Mouse (Mus musculus): ENCODE results near the gene Exoc4.

Exoc4 gene

DNA sequence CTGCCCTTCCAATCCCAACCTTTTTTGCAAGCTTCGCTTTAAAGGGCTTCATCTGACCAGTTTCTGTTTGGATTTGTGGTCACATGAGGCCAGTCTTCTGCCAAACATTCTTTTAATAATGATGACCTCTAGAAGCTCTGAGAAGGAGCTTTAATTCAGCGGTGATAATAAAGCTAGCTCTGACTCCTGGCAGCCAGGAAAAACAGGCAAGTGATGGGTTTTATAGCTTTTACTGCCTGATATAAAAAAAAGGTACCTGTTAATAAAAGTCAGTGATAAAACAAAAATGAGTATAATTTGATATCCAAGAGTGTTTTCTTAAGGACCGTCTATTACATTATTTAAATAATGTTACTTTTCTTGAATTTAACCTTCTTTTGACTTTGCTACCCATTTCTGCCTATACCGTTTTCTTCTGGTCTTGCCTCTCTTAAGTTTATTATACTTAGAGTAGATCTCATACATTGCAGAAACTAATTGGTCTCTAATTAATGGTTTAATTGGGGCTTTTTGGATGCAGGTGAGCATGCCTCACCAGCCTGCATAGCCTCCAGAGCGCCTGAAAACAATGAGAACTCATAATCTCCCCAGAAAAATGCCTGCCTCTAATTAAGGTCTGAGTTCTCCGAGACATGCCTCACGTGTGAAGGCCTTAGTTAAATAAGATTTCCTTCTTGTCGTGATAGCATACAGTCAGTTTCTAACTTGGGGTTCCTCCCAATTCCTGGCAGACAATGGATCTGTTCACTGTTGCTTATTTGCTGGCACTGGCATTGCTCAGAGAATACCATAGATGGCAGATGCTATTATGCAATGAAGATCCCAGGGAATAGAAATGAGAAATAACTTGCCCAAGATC is 681.4 kb downstream of the Exoc4 start:
- no peak for DNase-seq (ENCODE audit: low read depth, low spot score)

DNA sequence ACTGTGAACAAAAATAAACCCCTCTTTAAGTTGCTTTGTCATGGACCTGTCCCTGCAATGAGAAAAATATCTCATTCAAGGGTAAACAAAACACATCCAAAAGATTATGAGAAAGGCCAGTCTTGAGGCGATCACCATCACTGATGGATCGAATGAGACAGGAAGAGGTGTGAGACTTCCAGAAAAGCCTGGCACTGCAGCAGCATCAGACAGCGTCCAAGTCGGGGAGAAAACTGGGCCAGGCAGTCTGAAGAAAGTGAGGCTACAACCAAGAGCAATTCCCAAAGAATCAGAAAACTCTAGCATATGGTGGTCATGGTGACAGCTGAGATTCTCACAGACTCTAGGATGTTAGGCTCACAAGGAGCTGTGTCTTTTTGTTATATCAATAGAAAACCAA is 689.0 kb downstream of the Exoc4 start:
- no peak for DNase-seq (ENCODE audit: low read depth, low spot score)

DNA sequence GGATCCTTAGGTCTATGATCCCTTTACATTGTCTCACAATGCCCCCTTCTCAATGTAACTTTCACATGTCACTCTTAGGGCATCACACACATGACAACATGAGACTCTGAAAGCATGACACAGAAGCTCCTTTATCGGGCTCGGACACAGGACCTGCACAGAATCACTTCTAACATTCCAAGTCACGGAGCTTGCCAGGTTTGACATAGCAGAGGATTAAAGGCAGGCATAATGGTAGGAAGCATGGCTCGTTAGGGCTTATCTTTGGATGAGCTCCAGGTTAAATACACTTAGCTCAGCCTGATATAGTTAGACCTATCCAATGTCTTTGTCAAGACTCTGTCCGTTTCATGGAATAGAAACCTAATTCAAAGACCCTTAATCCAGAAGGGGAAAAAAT is 690.3 kb downstream of the Exoc4 start:
- DNase-seq (ENCODE audit: low read depth, low spot score), result no peak

DNA sequence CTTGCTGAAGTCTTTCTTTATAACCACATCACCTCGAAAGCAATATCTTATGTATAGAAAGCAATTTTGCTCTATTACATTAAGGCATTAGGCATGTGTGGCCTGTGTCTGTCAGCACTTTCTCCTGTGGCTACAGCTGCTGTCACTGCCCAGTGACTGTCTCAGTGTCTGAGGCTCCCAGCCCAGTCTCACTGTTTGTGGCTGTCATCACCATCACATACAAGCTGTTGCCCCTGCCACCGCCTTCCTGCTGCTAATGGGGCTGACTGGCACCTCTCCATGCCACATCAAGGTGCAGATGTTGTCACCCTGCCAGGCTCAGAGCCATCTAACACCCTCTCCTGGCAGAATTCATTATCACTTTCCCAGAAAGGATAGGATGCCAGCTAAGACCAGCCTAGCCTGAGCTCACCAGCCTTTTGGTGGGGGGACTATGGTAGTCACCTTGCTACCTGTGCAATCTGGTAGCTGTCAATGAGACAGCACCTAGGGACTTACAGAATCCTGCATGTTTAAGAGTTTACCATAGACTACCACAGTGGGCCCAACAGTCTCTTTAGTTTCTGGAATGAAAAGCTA is 698.1 kb downstream of the Exoc4 start:
- no peak for DNase-seq (ENCODE audit: low read depth, low spot score)

DNA sequence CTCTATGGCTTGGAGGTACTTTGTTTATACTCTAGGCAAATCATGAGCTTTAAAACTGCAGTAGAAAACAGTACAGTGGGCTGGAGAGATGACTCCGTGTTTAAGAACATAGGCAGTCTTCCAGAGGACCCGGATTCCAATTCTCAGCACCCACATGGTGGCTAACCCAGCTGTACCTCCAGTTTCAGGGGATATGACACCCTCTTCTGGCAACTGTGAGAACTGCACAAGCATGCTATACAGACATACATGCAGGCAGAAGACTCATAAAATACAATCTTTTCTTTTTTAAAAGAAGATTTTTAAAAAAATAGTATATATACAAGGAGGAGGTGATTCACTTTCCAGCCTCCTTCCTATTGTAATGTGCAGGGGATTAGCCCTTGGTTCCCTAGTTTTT is 701.2 kb downstream of the Exoc4 start:
- DNase-seq (ENCODE audit: low read depth, low spot score), result no peak

DNA sequence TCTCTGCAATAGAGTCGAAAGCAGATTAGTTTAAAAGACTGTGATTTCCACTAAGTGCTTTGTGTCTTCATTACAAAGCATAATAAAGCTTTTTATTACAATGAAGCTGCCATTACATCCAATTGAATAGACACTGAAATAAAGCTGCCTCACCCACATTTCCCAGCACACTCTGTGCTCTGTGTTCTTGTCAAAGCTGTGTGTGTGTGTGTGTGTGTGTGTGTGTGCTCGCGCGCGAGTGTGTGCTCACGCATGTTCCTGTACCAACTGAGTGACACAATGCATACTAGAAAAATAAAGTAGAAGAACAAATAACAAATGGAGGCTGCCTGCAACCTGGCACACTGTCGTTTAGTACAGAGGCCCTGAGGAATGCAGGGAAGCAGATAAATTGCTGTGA is 706.6 kb downstream of the Exoc4 start:
- no peak for DNase-seq (ENCODE audit: low read depth, low spot score)

DNA sequence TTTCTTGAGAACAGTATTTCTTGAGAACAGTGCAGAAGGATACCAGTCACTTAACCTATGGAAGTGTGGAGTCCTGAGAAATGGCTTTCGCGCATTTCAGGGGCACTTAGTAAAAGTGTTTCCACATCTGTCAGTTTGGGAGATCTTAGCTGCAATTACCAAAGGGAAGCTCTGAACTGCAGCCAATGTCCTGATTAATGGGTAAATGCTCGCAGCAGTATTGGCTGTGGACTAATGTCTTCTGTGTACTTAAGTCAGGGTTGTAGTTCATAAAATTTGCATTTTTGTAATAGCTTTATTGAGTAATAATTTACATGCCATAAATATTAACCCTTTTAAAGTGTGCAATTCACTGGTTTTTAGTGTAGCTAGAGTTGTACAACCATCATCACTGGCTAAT is 709.4 kb downstream of the Exoc4 start:
- no peak for DNase-seq (ENCODE audit: low read depth, low spot score)

DNA sequence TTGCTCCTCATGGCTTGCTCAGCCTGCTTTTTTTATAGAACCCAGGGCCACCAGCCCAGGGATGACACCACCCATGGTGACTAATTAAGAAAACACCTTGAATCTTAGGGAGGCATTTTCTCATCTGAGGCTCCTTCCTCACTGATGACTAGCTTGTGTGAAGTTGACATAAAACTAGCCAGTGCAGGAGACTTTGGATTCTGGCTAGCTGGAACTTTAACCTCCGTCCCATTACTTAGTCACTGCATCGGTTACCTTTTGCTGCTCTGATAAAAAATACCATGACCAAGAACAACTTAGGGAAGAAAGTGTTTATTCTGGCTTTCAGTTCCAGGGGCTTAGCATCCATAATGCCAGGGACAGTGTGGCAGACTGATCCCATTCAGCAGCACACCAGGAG is 711.9 kb downstream of the Exoc4 start:
- DNase-seq (ENCODE audit: low read depth, low spot score), result no peak

DNA sequence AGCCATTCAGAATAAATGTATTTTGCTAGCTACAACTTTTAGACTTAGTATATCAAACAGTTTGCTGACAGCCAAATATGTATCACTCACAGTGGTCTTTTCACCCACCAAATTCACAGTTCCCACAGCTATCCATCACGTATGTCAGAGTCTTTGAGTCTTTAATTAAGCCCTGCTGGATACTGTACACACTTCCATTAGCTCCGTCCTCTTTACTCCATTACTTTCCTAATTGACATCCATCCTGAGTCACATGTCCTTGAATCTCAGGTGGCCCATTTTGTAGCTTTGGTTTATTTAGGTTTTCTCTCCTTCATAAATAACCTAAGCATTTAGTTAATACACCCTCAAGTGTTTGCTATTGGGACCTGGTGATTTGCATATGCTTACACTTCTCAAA is 714.2 kb downstream of the Exoc4 start:
- no peak for DNase-seq (ENCODE audit: low read depth, low spot score)

DNA sequence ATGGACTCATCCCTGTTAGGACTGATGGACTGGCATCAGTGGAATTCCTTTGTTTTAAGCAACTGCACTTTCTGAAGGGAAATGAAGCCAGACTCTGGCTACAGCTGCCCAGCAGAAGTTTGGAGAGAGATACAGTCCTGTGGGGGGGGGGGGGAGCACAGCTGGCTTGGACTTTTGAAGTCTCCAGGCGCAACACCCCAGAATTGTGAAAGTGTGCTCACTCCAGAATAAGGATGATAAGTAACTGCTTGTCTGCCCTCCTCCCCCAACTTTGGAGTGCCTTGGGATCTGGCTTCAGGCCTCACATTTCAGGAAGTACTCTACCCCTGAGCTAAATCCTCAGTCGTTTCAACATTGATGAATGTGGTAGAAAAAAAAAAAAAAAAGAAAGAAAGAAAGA is 716.7 kb downstream of the Exoc4 start:
- peak; percentile 14 for DNase-seq (ENCODE audit: low read depth, low spot score)

DNA sequence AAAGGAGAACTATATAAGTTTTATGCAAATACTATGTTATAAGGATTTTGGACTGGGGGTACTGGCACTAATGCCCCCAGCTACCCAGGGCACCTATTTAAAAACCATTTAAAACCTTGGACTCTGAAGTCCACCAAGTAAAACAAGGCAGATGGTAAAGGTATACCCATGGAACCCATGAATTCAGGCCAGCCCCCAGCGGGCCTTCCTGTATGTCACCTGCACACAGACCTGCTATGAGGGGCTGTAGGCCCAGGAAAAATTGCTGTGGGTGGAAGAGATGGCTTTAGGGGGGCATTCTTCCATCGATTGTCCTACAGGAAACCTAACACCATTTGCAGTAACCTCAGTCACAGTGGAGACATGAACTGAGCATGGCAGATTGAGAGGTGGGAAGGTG is 719.9 kb downstream of the Exoc4 start:
- DNase-seq (ENCODE audit: low read depth, low spot score), result no peak

DNA sequence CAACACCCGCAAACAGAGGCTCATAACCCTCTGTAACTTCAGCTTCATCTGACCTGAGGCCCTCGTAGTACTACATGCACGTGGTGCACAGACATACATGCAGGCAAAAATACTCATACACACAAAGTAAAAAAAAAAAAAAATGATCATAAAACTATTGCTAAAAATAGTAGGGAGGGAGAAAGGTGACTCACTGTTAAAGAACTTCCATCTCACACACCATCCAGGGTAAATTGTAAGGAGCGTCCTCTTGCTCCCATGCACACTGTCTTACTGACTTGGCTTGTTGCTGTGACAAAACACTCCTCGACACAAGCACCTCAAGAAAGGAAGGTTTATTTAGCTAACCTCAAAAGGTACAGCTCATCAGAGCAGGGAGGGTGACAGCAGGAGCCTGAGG is 723.9 kb downstream of the Exoc4 start:
- DNase-seq (ENCODE audit: low read depth, low spot score), result no peak

DNA sequence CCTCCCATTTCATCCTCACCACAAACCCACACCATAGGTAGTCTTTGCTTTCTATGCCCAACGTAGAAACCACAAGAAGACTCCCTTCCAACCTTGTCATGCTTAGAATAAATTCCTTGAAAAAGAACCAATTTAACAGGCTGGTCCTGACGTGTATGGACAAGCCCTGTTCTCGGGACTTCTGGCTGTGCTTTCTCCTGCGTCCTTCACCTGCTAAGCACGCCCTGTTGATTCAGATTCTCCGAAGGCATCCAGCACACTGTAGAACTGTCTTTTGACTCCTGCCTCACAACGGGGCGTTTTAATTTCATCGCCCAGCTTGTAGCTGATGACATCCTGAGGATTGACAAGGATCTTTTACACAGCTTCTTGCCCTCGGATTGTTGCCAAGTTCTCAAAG is 727.7 kb downstream of the Exoc4 start:
- no peak for DNase-seq (ENCODE audit: low read depth, low spot score)

DNA sequence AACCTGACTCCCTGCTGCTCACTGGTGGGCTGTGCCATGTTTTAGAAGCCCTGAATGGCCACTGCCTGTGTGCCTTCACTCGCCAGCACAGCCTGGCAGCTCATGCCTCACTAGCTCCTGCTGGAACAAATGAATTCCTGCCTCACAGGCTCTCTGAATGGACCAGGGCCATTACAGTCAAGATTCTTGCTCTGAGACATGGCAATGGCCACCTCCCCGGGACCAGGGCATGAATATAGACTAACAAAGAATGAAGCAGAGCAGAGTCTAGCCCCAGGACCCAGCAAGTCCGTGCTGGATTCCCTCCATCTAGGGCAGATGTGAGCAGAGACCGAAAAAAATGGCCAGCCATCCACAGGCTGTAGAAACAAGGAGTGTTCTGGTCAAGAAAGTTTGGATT is 728.6 kb downstream of the Exoc4 start:
- DNase-seq (ENCODE audit: low read depth, low spot score), result no peak

DNA sequence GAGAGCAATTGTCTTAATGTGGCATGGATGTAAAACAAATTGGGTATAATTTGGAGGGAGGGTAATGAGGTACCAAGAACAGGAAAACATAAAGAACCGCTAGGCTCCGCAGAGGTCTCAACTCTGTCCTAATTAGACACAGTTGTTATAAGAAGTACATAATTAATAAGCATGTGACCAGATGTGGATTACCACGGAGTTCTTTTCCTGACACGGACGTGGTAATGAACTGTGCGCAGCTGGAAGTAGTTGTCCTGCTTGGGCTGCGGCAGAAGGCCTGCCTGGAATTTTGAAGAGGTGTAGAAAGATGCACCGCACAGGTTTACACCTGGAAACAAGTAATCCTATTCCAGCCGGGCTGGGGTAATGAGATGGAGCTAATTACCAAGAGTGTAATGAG is 729.0 kb downstream of the Exoc4 start:
- DNase-seq (ENCODE audit: low read depth, low spot score), result peak; percentile 66

DNA sequence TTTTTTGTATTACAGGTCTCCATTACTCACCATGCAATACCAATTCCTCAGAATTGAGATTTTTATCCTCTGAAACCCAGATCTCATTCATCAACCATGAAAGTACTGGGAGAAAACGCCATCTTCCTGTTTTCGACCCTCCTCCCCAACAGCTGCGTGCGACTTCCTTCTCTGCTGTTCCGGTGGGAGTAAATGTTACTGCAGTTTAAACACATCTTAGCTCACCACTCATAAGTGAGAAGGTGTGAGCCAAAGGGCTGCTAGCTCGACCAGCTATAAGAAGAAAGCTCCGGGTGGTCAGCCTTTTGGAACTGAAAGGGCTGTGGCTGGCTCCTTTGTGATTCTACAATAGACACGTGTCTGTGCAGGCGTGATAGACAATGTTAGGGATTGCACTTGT is 733.8 kb downstream of the Exoc4 start:
- no peak for DNase-seq (ENCODE audit: low read depth, low spot score)

DNA sequence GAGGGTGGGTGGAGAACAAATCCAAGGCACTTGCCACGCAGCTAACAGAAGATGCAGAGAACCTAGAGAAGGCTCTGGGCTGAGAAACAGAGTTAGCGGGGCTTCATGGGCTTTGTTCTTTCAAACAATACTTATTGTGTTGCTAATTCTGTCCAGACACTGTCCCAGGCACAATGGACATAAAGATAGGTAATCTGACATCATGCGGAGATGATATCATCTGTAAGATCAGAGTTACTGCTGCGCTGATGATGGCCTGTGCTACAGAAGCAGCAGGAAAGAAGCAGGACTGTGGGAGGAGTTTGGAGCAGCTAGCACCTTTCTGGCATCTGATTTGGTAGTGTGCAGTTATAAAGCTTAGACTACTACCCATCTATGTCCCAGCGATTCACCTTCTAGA is 738.2 kb downstream of the Exoc4 start:
- no peak for DNase-seq (ENCODE audit: low read depth, low spot score)

DNA sequence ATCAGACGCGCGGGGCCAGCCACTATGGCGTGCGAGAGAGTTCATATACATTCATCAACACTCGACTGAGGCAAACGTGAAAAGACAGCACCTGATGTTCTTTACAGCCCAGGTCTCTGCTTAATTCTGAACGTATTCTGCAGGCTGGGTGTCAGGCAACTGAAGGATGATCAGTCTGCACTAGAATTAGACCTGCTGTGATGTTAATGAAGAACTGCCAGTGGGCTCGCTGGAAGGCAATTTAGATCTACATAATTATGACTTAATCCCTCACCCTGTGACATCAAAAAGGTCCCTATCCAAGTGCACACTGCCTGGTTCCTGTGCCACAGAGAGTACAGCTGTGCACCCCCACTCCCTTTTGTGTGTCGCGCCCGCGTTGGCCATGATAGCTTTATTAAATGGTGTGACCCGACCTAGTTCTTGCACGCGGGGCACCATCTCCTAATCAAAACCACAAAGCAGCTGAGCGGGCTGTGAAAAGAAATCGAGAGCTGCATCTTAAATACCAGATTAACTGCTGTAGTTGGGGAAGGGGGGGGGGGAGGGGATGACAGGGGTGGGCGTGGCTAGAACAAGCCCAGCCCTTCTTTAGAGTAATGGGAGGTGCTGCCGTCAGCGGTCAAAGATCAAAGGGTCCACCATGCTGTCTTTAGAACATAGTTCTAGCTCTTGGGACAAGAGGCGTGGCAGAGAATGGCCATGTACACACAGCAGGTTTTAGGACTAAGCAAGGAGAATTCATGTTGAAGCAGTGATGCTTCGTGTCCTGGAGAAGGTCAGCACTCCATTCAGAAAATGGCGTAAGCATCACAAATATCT is 743.5 kb downstream of the Exoc4 start:
- no peak for DNase-seq (ENCODE audit: low read depth, low spot score)

DNA sequence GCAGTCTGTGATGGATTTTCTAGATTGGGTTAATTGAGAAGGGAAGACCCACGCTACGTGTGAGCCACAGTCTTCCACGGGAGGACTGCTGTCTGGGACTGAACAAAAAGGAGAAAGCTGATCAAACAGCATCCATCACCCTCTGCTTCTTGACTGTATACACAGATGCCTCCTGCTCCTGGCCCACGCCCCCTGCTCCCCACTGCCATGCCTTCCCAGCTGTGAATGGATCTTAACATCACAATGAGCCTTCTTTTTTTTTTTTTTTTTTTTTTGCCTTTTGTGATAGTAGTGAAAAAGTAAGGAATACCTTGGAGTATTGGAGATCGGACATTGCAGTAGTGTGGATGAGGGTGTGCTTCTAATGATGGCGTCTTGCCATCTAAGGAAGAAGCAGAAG is 745.0 kb downstream of the Exoc4 start:
- no peak for DNase-seq (ENCODE audit: low read depth, low spot score)

DNA sequence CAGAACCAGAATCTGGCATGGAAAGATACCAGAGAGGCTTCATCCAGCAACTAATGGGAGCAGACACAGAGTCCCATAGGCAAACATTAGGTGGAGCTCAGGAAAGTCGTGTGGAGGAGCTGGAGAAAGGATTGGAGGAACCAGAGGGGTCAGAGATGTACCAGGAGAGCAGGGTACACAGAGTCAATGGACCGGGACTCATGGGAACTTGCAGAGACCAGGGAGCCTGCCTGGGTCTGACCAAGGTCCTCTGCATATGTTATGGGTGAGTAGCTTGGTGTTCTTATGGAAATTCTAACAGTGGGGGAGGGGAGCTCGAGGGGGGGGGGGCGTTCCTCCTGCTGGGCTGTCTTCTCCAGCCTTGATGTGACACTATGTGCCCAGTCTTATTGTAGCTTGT is 749.7 kb downstream of the Exoc4 start:
- no peak for DNase-seq (ENCODE audit: low read depth, low spot score)

DNA sequence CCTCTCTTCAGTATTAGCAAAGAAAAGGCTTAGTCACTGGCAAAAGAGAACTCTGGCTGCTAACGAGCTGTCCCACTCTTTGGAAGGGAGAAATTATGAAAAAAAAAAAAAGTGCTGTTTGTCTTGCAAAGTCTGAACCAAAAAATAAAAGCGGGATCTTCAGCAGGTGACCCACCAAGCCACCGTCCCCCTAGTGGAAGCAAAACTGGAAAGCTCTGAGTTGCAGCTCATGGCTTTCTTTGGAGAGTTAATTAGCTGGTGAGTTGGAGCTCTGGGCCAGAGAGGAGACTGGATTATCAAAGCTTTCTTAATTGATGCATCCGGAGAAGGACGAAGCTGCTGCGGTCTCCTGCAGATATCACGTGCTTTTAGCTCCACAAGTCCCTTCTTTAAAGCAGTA is 750.6 kb downstream of the Exoc4 start:
- no peak for DNase-seq (ENCODE audit: low read depth, low spot score)

DNA sequence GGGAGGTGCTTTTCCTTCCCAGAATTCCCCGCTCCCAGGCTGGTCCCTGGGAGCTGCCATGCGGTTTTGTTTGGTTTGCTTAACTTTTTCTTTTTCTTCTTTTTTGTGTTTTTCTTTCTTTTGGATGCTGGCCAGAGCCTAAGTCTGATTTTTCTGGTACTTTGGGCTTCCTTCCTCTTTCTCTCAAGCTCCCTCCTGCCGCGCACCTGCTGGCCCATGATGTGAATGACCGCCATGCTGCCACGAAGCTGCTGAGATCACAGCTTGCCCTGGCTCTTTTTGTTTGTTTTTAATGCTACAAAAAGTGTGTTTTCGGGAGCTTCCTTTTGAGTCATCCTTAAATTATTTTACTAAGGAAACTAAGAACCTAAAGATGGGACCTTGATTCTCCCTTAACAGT is 751.8 kb downstream of the Exoc4 start:
- no peak for DNase-seq (ENCODE audit: low read depth, low spot score)

DNA sequence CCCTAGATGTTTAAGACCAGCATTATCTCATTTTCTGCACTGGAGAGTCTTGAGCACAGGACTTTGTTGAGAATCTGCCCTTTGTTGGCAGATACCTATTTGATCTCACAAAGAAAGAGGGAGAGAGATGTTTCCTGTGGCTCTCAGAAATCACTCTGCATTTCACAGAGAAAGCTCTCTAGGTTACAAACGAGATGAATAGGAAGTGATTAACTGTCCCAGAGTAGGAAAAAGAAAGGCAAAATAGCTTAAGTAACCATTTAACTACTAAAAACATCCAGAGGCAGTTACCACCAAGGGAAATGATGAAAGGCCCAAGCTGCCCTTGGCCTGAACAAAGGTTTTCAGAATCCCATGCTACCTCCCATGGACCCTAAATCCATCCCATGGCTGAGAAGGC is 754.1 kb downstream of the Exoc4 start:
- no peak for DNase-seq (ENCODE audit: low read depth, low spot score)
